Mouse (Mus musculus) heart, postnatal 0 days (tissue): Measurements from ENCODE around the gene Dhx58.

ENCODE experiments used
- CTCF ChIP-seq: IDR thresholded peaks from 2 replicates; pipeline ENCODE4 v1.5.1; 2016; ENCODE audit warnings: antibody characterized with exemption, control low read depth, low read depth
- EP300 ChIP-seq: IDR thresholded peaks from 2 replicates; pipeline ENCODE4 v1.6.1; 2016; ENCODE audit warnings: antibody characterized with exemption, low read depth

DNA sequence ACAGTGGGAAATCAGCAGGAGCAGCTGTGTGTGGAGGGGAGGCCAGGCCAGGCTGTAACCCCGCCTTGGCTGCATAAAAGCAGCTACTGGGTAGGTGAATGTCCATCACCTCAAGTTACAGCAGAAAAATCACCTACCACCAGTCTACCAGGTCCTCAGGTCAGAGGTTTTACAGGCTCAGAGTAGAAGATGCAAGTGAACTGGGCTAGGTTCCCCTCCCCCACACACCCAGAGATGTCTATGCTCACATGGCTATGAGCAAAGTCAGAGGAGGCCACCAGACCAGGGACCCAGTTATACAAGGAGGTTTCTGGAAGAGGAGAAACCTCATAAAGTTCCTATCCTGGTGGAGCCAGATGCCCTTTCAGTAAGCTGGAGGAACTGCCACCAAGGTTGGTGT is 33.0 kb downstream of the Dhx58 start:
- no peak for TF ChIP-seq CTCF
- no peak for TF ChIP-seq EP300
